Mouse (Mus musculus): Measurements from ENCODE around the gene Dnajc8. TPM values are rescaled to one million over a fixed set of nuclear protein-coding genes. Genes with fewer than 3 reads are reported as not detected.

Dnajc8 gene
- polyA plus RNA-seq (2014; fragmentation: Nextera tagmentation; extraction: Ambion mirVana): 228 and 245 TPM in 2 replicates

GRCm38 (mm10) chr4:132535406-132536121, at the start of gene Dnajc8:
Gene Dnajc8 (plus strand): TSS chr4:132535550.
- Histone ChIP-seq H3K4me3 (ENCODE audit: low read depth, low read length) (peak within 1 kb of the TSS; percentile 99), H3K27me3 (ENCODE audit: control insufficient read depth, insufficient read depth, low read length) (no peaks in the 10 kb centered on the region), H3K4me2 (peak within 1 kb of the TSS; percentile 85), H3K9ac (ENCODE audit: low read length) (peak within 1 kb of the TSS; percentile 94), H3K4me1 (ENCODE audit: control insufficient read depth, insufficient read depth, low read length) (peaks cover 24% of the 10 kb centered on the region), H3K9me3 (ENCODE audit: control insufficient read depth, low read length) (no peaks in the 10 kb centered on the region), H3K27ac (ENCODE audit: low read depth, low read length) (peak within 1 kb of the TSS; percentile 69), H3K36me3 (ENCODE audit: control insufficient read depth, insufficient read depth, low read length) (peaks cover 1% of the 10 kb centered on the region; the same call in 1 of the 2 replicates)
- ATAC-seq (ENCODE audit: low FRiP score) (peak; percentile 86), DNase-seq (ENCODE audit: low spot score, missing footprints) (peak; percentile 99)
- WGBS: under 1% methylated on average over 59 of the region's 60 CpGs

- H3K27ac ChIP-seq (ENCODE audit: low read depth, low read length): no peak overlapping the region
- no peak overlapping the region for H3K9ac ChIP-seq (ENCODE audit: low read length)
- WGBS: 92% methylated on average over 3 of the region's 3 CpGs
- no peak overlapping the region for H3K4me3 ChIP-seq (ENCODE audit: low read depth, low read length)
- ATAC-seq (ENCODE audit: low FRiP score) (no peak), DNase-seq (ENCODE audit: low spot score, missing footprints) (peak; percentile 21)
- no peaks in the 10 kb centered on the region for H3K4me1 ChIP-seq (ENCODE audit: control insufficient read depth, insufficient read depth, low read length)
- no peaks in the 10 kb centered on the region for H3K9me3 ChIP-seq (ENCODE audit: control insufficient read depth, low read length)
- no peak overlapping the region for H3K4me2 ChIP-seq
- H3K27me3 ChIP-seq (ENCODE audit: control insufficient read depth, insufficient read depth, low read length): no peaks in the 10 kb centered on the region
- no peaks in the 10 kb centered on the region for H3K36me3 ChIP-seq (ENCODE audit: control insufficient read depth, insufficient read depth, low read length)
Observed at GRCm38 (mm10) chr4:132488521-132488920, 46.8 kb upstream of the Dnajc8 start.

GRCm38 (mm10) chr4:132488976-132489375, 46.4 kb upstream of the Dnajc8 start:
- no peak overlapping the region for H3K27ac ChIP-seq (ENCODE audit: low read depth, low read length)
- ATAC-seq (ENCODE audit: low FRiP score): no peak
- no peaks in the 10 kb centered on the region for H3K36me3 ChIP-seq (ENCODE audit: control insufficient read depth, insufficient read depth, low read length)
- no peak overlapping the region for H3K9ac ChIP-seq (ENCODE audit: low read length)
- no peaks in the 10 kb centered on the region for H3K4me1 ChIP-seq (ENCODE audit: control insufficient read depth, insufficient read depth, low read length)
- H3K27me3 ChIP-seq (ENCODE audit: control insufficient read depth, insufficient read depth, low read length): no peaks in the 10 kb centered on the region
- 80% methylated on average over 6 of the region's 6 CpGs for WGBS
- H3K4me2 ChIP-seq: no peak overlapping the region
- peak; percentile 44 for DNase-seq (ENCODE audit: low spot score, missing footprints)
- H3K9me3 ChIP-seq (ENCODE audit: control insufficient read depth, low read length): no peaks in the 10 kb centered on the region
- no peak overlapping the region for H3K4me3 ChIP-seq (ENCODE audit: low read depth, low read length)

- Histone ChIP-seq H3K36me3 (ENCODE audit: control insufficient read depth, insufficient read depth, low read length) (no peaks in the 10 kb centered on the region), H3K9ac (ENCODE audit: low read length) (no peak overlapping the region), H3K4me3 (ENCODE audit: low read depth, low read length) (no peak overlapping the region), H3K27me3 (ENCODE audit: control insufficient read depth, insufficient read depth, low read length) (no peaks in the 10 kb centered on the region), H3K9me3 (ENCODE audit: control insufficient read depth, low read length) (no peaks in the 10 kb centered on the region), H3K4me1 (ENCODE audit: control insufficient read depth, insufficient read depth, low read length) (no peaks in the 10 kb centered on the region), H3K27ac (ENCODE audit: low read depth, low read length) (no peak overlapping the region), H3K4me2 (no peak overlapping the region)
- ATAC-seq (ENCODE audit: low FRiP score) (no peak), DNase-seq (ENCODE audit: low spot score, missing footprints) (peak; percentile 64)
- WGBS: 93% methylated on average over 15 of the region's 15 CpGs
Observed at GRCm38 (mm10) chr4:132490273-132491010, 44.9 kb upstream of the Dnajc8 start.

- DNase-seq (ENCODE audit: low spot score, missing footprints) (no peak), ATAC-seq (ENCODE audit: low FRiP score) (no peak)
- H3K27me3 ChIP-seq (ENCODE audit: control insufficient read depth, insufficient read depth, low read length): no peaks in the 10 kb centered on the region
- no peak overlapping the region for H3K27ac ChIP-seq (ENCODE audit: low read depth, low read length)
- H3K36me3 ChIP-seq (ENCODE audit: control insufficient read depth, insufficient read depth, low read length): no peaks in the 10 kb centered on the region
- no peaks in the 10 kb centered on the region for H3K9me3 ChIP-seq (ENCODE audit: control insufficient read depth, low read length)
- H3K4me3 ChIP-seq (ENCODE audit: low read depth, low read length): no peak overlapping the region
- H3K4me2 ChIP-seq: no peak overlapping the region
- 91% methylated on average over 8 of the region's 8 CpGs for WGBS
- no peaks in the 10 kb centered on the region for H3K4me1 ChIP-seq (ENCODE audit: control insufficient read depth, insufficient read depth, low read length)
- no peak overlapping the region for H3K9ac ChIP-seq (ENCODE audit: low read length)
Observed at GRCm38 (mm10) chr4:132491057-132491456, 44.3 kb upstream of the Dnajc8 start.

GRCm38 (mm10) chr4:132491748-132492147, 43.6 kb upstream of the Dnajc8 start:
- no peak overlapping the region for H3K27ac ChIP-seq (ENCODE audit: low read depth, low read length)
- 83% methylated on average over 6 of the region's 6 CpGs for WGBS

GRCm38 (mm10) chr4:132492178-132493060, 42.9 kb upstream of the Dnajc8 start:
- Histone ChIP-seq H3K9ac (ENCODE audit: low read length) (no peak overlapping the region), H3K4me3 (ENCODE audit: low read depth, low read length) (no peak overlapping the region), H3K4me1 (ENCODE audit: control insufficient read depth, insufficient read depth, low read length) (no peaks in the 10 kb centered on the region), H3K9me3 (ENCODE audit: control insufficient read depth, low read length) (no peaks in the 10 kb centered on the region), H3K36me3 (ENCODE audit: control insufficient read depth, insufficient read depth, low read length) (no peaks in the 10 kb centered on the region), H3K4me2 (no peak overlapping the region), H3K27ac (ENCODE audit: low read depth, low read length) (no peak overlapping the region), H3K27me3 (ENCODE audit: control insufficient read depth, insufficient read depth, low read length) (no peaks in the 10 kb centered on the region)
- WGBS: 81% methylated on average over 10 of the region's 10 CpGs
- ATAC-seq (ENCODE audit: low FRiP score): no peak
- DNase-seq (ENCODE audit: low spot score, missing footprints): peak; percentile 59

More at GRCm38 (mm10) chr4:132491748-132492147, 43.6 kb upstream of the Dnajc8 start:
- Histone ChIP-seq H3K27me3 (ENCODE audit: control insufficient read depth, insufficient read depth, low read length) (no peaks in the 10 kb centered on the region), H3K36me3 (ENCODE audit: control insufficient read depth, insufficient read depth, low read length) (no peaks in the 10 kb centered on the region), H3K9me3 (ENCODE audit: control insufficient read depth, low read length) (no peaks in the 10 kb centered on the region), H3K4me1 (ENCODE audit: control insufficient read depth, insufficient read depth, low read length) (no peaks in the 10 kb centered on the region), H3K9ac (ENCODE audit: low read length) (no peak overlapping the region), H3K4me2 (no peak overlapping the region), H3K4me3 (ENCODE audit: low read depth, low read length) (no peak overlapping the region)
- DNase-seq (ENCODE audit: low spot score, missing footprints) (no peak), ATAC-seq (ENCODE audit: low FRiP score) (no peak)

- no peak for ATAC-seq (ENCODE audit: low FRiP score)
Observed at GRCm38 (mm10) chr4:132494271-132494918, 41.0 kb upstream of the Dnajc8 start.

More at GRCm38 (mm10) chr4:132494271-132494918, 41.0 kb upstream of the Dnajc8 start:
- H3K4me1 ChIP-seq (ENCODE audit: control insufficient read depth, insufficient read depth, low read length): no peaks in the 10 kb centered on the region
- H3K27ac ChIP-seq (ENCODE audit: low read depth, low read length): no peak overlapping the region
- no peak overlapping the region for H3K4me3 ChIP-seq (ENCODE audit: low read depth, low read length)
- H3K9me3 ChIP-seq (ENCODE audit: control insufficient read depth, low read length): no peaks in the 10 kb centered on the region
- no peak overlapping the region for H3K4me2 ChIP-seq
- no peak overlapping the region for H3K9ac ChIP-seq (ENCODE audit: low read length)
- peaks cover 5% of the 10 kb centered on the region; the same call in 1 of the 2 replicates for H3K36me3 ChIP-seq (ENCODE audit: control insufficient read depth, insufficient read depth, low read length)
- peak; percentile 37 for DNase-seq (ENCODE audit: low spot score, missing footprints)
- WGBS: 91% methylated on average over 20 of the region's 20 CpGs
- H3K27me3 ChIP-seq (ENCODE audit: control insufficient read depth, insufficient read depth, low read length): no peaks in the 10 kb centered on the region
